Mouse (Mus musculus) testis, postnatal 14 days (tissue): ENCODE data around the gene 1700019N19Rik.

Experiments
- DNase-seq: peaks from one replicate; pipeline ENCODE4 v3.0.0; 2021; ENCODE audit warnings: low spot score

Gene 1700019N19Rik

DNA sequence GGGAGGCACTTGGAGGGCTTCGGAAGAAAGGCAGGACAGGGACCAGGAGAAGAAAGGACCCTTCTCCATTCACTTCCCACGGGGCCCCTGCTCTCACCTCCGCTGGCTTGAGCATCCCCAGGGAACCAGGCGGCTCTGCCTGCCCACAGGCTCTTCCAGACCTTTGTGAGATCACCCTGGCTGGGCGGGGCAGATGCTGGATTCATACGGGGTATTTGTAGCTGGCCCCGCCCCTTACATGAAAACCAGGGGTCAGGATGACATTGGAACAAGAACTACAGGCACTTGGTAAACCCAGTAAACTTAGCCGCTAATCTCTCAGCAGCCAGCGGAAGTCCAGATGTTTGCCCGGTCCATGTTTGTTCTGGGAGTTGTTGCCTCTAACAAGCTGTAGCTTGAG, at the start of gene 1700019N19Rik:
TSS of gene 1700019N19Rik (minus strand) at position 178 of the 400 bp plus-strand sequence.
- no peak for DNase-seq

- DNase-seq = no peak
Measured at GRCm38 (mm10) chr19:58843606-58844005, 49.3 kb upstream of the 1700019N19Rik start.

DNA sequence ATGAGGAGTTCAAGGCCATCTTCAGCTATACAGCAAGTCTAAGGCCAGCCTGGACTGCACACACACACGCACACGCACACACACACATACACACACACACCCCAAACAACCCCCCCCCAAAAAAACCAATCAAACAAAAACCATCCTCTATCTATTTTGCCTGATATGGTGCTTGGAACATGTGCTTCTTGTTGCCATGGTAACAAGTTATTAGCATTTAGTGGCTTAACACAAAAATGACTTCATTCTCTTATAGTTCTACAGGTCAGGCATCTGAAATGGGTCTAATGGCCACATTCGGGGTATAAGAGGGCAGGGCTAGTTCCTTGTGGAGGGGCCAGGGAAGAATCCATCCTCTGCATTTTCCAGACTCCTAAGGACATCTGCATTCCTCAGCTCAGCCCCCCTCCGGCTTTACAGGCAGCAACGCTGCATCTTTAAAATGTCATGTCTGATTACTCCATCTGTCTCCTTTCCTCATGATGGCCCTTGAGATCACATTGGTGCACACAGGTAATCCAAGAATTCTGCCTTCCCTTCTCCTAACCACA, 46.5 kb upstream of the 1700019N19Rik start:
- DNase-seq = no peak

- no peak for DNase-seq
Measured at GRCm38 (mm10) chr19:58839806-58840205, 45.5 kb upstream of the 1700019N19Rik start.

GRCm38 (mm10) chr19:58839345-58839744, 45.1 kb upstream of the 1700019N19Rik start:
- DNase-seq = no peak

DNA sequence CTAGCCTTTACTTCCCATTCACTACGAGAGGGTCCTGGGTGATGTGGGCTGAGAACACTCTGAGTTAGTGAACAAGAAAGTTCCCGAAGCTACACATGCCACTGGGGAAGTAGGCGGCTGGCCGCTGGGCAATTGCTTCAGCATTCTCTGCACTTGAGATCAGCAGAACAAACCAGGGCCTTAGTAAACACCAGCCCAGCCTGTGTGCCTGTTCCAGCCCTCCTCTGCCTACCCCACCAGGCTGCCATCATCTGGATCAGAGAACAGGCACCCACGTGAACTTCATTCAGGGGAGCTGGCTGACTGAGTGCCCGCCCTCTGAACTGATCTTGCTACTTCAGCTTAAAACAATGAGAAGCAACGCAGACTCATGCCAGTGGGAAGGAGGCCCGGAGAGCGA, 44.4 kb upstream of the 1700019N19Rik start:
- no peak for DNase-seq

GRCm38 (mm10) chr19:58833639-58834180, 39.4 kb upstream of the 1700019N19Rik start:
- DNase-seq = no peak

DNA sequence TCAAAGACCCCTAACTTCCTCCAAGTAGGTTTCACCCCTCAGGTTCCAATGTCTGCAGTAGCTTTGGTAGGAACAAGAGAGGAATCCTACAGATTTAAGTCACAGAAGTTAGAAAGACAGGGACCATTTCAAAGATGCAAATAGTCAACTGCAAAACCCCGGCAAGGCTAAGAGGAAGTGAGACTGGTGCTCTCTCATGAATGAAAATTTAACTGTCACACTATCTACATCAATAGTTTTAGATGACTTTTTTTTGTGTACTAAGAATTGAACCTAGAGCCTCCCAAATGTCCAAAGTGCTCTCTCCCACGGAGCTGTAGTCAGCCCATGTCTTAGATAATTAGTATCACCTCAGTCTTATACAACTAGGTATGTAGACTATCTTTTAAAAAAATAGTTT, 38.7 kb upstream of the 1700019N19Rik start:
- DNase-seq = no peak

GRCm38 (mm10) chr19:58831280-58831922, 37.1 kb upstream of the 1700019N19Rik start:
- DNase-seq = no peak

- DNase-seq = no peak
Measured at GRCm38 (mm10) chr19:58830182-58830581, 35.9 kb upstream of the 1700019N19Rik start.

DNA sequence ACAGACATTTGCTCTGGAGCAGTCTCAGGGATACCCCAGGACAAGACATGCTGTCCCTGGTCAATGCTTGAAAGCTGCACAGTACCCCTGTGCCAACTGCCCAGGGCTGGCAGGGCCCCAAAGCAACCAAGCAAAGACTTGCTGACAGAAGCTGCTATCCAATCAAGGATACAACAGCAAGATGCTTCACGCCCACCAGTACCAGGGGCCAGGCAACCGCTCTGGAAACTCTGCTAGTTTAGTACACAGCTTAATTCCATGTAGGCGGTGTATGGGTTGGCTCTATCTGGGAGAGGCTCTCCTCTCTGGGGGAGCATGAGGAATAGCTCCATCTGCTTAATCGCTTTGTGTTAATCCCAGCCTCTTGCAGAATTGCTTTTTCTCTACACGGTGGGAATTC, 35.3 kb upstream of the 1700019N19Rik start:
- no peak for DNase-seq

DNA sequence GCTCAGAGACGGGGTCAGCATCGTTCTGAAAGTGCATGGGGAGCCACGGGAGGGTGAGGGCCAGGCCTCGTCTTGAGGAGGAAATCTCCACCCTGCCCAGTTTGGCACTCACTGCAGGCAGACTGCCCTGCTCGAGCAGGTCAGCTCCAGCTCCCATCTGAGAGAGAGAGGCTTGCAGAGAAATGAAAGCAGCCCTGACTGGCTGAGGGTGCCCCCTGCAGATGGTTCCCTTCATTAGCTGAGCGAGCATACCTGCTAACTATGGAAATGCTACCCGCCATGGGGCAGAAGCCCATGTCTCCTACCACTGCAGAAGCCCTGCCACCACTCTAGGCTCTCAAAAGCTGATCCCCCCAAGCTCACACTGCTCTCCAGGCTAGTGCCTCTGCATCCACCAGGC, 33.4 kb upstream of the 1700019N19Rik start:
- DNase-seq = no peak

DNA sequence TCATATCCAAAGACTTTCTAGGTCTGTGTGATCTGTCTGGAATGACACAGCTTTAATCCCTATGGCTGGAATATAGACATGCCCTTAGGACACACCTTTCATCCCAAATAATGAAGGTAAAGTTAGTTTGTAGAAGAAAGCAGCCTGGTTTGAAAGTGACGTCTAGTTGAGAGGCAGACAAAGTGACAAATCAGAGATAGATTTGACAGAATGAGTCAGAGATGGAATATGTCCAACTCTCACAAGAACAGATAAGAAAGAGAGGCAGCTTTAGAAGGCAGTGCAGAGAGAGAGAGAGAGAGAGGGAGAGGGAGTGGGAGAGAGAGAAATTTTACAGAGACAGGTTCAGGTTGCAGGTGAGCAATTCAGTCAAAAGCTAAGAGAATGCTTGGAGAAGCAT, 30.1 kb upstream of the 1700019N19Rik start:
- DNase-seq = no peak

- no peak for DNase-seq
Measured at GRCm38 (mm10) chr19:58823301-58823700, 29.0 kb upstream of the 1700019N19Rik start.

DNA sequence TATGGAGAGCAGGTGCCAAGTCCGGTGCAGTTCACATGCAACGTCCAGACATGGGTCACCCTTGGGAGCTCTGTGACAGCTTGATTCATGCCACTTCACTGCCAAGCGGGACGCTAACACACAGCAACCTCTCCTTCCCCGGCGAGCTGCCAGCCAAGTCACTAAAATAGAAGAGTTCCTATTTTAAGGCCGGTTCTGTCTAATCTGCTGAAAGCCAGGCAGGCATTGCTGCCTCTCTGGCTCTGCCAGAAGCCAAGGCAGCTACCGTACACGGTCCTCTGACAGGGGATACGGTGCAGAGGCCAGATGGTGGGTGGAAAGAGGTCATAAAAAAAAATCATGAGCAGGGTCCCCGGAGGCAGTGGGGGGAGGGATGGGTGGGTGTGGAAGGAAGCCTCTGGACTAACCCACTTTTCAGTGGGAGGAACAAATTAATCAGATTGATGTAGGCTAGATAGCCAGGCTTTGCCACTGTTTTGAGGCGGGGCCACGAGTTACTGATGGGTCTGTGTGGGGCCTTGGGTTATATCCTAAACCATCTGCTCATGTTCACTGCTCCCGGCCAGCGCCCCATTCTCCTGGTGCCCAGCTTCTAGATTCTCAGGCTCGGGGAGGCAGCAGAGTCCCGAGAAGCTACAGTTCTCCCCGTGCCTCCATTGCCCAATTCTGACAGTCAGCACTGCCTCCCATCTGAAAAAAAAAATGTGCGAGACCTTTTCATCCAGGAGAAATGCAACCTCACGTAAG, 28.4 kb upstream of the 1700019N19Rik start:
- DNase-seq = no peak

DNA sequence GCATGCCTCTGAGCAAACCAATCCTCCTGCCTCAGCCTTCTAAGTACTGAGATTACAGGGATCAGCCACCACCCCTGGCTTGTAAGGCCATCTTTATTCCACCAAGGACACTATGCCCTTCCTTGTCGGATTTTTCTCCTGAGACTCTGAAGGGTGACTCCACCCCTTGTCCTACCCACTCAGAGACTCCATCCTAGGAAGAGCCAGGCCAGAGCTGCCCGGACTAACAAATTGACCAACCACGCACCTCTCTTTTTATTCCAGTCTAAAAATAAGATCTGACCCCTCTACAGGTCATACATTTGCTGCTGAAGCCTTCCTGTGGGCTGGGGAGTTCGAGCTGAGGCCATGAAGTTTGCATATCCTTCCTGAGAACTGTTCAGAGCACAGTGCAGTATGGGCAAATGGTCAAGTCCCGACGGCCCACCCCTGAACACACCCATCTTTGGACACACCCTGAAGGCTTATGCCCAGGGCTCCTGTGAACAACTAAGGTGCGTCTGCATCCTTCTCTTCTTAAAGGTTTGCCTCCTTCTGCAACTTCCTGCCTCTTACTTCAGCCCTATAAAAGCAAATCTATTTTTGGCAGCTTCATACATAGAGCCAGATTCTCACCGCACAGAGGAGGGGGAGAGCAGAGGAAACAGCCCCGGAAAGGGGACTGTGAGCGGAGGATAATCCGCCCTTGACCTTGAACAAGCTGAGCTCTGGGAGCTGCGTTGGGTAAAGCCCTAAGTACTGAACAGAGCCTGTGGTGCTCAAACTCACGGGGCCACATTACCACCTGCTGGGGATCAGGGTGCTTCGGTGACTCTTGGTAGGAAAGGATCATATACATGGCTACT, 24.5 kb upstream of the 1700019N19Rik start:
- no peak for DNase-seq

- DNase-seq = no peak
Measured at GRCm38 (mm10) chr19:58817398-58817797, 23.1 kb upstream of the 1700019N19Rik start.

- no peak for DNase-seq
Measured at GRCm38 (mm10) chr19:58816453-58817041, 22.3 kb upstream of the 1700019N19Rik start.

DNA sequence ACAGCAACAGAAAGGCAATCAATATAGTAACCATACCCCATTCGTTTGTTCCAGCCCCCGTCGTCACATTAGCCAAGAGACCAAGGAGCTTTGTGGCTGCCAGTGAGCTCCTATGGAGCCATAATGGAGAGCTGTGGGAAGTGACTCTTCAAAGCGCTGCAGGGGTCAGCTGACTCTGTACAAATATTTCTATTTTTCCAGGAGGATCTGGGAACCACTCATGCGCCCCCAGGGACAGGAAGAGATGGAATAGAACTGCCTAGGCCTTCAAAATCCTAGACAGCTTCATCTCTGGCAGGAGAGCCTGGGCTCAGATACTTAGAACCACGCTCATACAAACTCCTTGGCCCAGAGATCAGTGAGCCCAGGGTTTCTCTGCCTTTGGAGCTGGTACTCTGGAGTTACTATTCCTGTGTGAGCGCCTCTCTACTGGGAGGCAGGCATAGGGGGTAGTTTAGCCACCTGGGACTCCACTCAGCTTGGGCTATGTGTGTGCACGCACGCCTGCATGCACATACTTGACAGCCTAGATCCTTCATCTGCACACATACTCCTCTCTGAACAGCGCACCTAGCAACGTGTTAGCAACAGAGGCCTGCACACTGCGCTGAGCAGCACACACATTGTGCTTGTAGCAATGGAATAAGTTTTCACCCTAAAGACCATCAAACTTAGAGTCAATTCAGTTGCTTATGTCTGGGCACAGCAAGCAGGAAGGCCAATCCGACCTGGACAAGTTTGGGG, 21.1 kb upstream of the 1700019N19Rik start:
- DNase-seq = no peak

DNA sequence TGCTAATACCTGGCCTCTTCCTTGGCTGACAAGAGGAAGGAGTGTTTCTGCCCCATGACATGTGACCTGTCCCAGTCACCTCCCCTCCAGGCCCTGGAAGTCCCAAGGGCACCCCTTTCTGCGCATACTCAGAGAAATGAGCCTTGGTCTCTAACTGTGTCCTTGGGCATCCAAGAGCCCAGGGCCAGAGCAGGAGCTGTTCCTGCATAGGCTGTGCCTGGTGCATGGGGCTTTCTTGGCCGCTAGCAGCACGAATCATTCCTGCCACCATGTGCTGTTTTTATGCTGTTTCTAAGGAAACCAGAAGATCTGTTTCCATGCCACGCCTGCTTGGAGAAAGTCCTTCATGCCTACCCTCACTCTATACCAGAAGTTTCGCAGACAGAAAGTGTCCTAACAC, 16.3 kb upstream of the 1700019N19Rik start:
- no peak for DNase-seq

- no peak for DNase-seq
Measured at GRCm38 (mm10) chr19:58808864-58809263, 14.6 kb upstream of the 1700019N19Rik start.
